Mouse (Mus musculus) cerebellum, adult 11-12 months (tissue): ENCODE measurements at regions not wholly inside any gene's neighbourhood (a gene's known extent, or its start where the extent isn't known, plus 50 kb on each side); places are given as distances from the start of the nearest gene placed in this dataset.
A peak's percentile ranks its signal among the peaks of the same experiment; 100 is the strongest.

Experiments used
- DNase-seq: peaks from one replicate; pipeline ENCODE4 v3.0.0; 2022

GRCm38 (mm10) chr3:60320213-60320936 is 152.3 kb upstream of the Mbnl1 start:
- no peak for DNase-seq

GRCm38 (mm10) chr3:60323514-60323913 is 149.1 kb upstream of the Mbnl1 start:
- DNase-seq, result no peak

GRCm38 (mm10) chr3:60324416-60324815 is 148.2 kb upstream of the Mbnl1 start:
- DNase-seq, result no peak

- no peak for DNase-seq
Measured at GRCm38 (mm10) chr3:60324969-60325368, 147.7 kb upstream of the Mbnl1 start.

GRCm38 (mm10) chr3:60332460-60332859 is 140.2 kb upstream of the Mbnl1 start:
- DNase-seq, result no peak

- DNase-seq, result no peak
Measured at GRCm38 (mm10) chr3:60333669-60334068, 139.0 kb upstream of the Mbnl1 start.

- no peak for DNase-seq
Measured at GRCm38 (mm10) chr3:60334133-60334532, 138.5 kb upstream of the Mbnl1 start.

- no peak for DNase-seq
Measured at GRCm38 (mm10) chr3:60346390-60346789, 126.2 kb upstream of the Mbnl1 start.

- no peak for DNase-seq
Measured at GRCm38 (mm10) chr3:60347049-60347448, 125.6 kb upstream of the Mbnl1 start.

GRCm38 (mm10) chr3:60371176-60371965 is 101.3 kb upstream of the Mbnl1 start:
- DNase-seq, result no peak

- DNase-seq, result no peak
Measured at GRCm38 (mm10) chr3:60373662-60374061, 99.0 kb upstream of the Mbnl1 start.

- no peak for DNase-seq
Measured at GRCm38 (mm10) chr3:60388593-60388992, 84.0 kb upstream of the Mbnl1 start.

GRCm38 (mm10) chr3:60389032-60389431 is 83.6 kb upstream of the Mbnl1 start:
- DNase-seq, result no peak

GRCm38 (mm10) chr3:60395299-60395698 is 77.3 kb upstream of the Mbnl1 start:
- no peak for DNase-seq

GRCm38 (mm10) chr3:60396971-60397370 is 75.7 kb upstream of the Mbnl1 start:
- DNase-seq, result no peak

- DNase-seq, result no peak
Measured at GRCm38 (mm10) chr3:60398796-60399195, 73.8 kb upstream of the Mbnl1 start.

- no peak for DNase-seq
Measured at GRCm38 (mm10) chr3:60402251-60402830, 70.3 kb upstream of the Mbnl1 start.

- DNase-seq, result no peak
Measured at GRCm38 (mm10) chr3:60407426-60407825, 65.2 kb upstream of the Mbnl1 start.

- DNase-seq, result no peak
Measured at GRCm38 (mm10) chr3:60407906-60408305, 64.7 kb upstream of the Mbnl1 start.

- DNase-seq, result peak; percentile 35
Measured at GRCm38 (mm10) chr3:60408553-60409282, 63.9 kb upstream of the Mbnl1 start.

- DNase-seq, result no peak
Measured at GRCm38 (mm10) chr3:60409283-60409633, 63.4 kb upstream of the Mbnl1 start.

- DNase-seq, result no peak
Measured at GRCm38 (mm10) chr3:60411746-60412145, 60.9 kb upstream of the Mbnl1 start.

- DNase-seq, result no peak
Measured at GRCm38 (mm10) chr3:60412206-60412605, 60.4 kb upstream of the Mbnl1 start.
